In the genomic region with DNA sequence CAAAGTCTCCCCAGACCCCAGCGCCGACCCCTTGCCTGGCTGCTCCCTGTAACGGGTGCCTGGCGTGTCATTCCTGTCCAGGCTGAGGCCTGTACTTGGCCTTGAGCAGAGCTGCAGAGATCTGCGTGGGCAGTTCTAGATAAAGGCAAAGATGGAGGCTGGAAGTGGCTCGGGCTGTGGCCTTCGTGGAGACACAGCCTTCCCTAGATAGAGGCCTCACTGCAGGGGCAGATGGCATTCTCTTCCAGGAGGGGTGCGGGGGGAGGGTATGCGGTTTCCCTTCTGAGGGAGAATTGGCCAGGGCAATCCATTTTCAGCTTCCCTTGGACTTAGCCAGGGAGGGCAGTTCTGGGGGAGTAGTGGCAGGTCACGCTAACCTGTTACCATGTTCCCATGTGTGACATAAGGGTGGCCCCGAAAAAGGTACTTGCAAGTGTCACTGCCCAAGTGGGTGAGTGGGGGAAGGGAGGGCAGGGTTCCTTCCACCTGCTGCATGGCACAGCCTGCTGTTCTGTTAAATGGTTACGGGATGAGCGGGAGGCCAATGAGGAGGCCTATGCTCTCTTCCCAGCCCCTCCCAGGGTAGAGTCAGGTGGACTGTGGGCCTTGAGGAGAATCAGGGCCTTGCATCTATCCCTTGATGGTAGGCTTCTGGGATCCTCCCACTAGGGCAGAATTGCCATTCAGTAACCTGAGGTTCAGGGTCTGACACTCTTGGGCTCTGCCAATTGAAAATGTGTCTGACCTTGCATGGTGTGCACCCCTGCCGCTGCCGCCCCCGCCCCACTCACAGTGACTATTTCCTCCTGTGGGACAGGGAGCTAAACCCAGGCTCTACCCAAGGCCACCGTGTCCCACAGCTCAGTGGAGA, we compare ENCODE assay signal across 10 mouse cellular contexts. TPM values are rescaled to one million over a fixed set of nuclear protein-coding genes. Genes with fewer than 3 reads are reported as not detected.
DNase-seq lines count a peak whose midpoint lies in the region; ATAC-seq and TF ChIP-seq lines count a peak whose summit lies in the region.
"Had no signal": no experiment of that assay in that cellular context is flagged by ENCODE, and none has a peak within 500 bp of the region (broad histone marks: within the 10 kb centered on the region; RNA-seq: fewer than 3 reads in every experiment).

No protein-coding gene starts in this region.

- H3K4me2 ChIP-seq in liver, embryonic 11.5 days: peak overlapping the region; percentile 49
- H3K4me2 ChIP-seq in midbrain, embryonic 13.5 days (replicated peaks): peak overlapping the region; percentile 27; the same call in 1 of the 2 replicates

- peaks cover 67% of the 10 kb centered on the region for H3K4me1 ChIP-seq in liver, embryonic 11.5 days (replicated peaks; ENCODE audit: control insufficient read depth, insufficient read depth, low read length)
- peaks cover 99% of the 10 kb centered on the region for H3K4me1 ChIP-seq in embryonic facial prominence, embryonic 10.5 days
- peaks cover 95% of the 10 kb centered on the region for H3K4me1 ChIP-seq in midbrain, embryonic 13.5 days (replicated peaks)

- H3K9me3 ChIP-seq in liver, embryonic 11.5 days (ENCODE audit: control insufficient read depth, low read length): no peaks in the 10 kb centered on the region
- H3K9me3 ChIP-seq in embryonic facial prominence, embryonic 10.5 days: no peaks in the 10 kb centered on the region
- H3K9me3 ChIP-seq in midbrain, embryonic 13.5 days: no peaks in the 10 kb centered on the region

- no peak for ATAC-seq in liver, embryonic 11.5 days (replicated peaks; ENCODE audit: low FRiP score)
- no peak for ATAC-seq in midbrain, embryonic 13.5 days

- TF ChIP-seq CTCF in left cerebral cortex, adult 2 months (IDR thresholded peaks at IDR 0.05): no peak

- H3K27me3 ChIP-seq in liver, embryonic 11.5 days (replicated peaks; ENCODE audit: control insufficient read depth, insufficient read depth, low read length): peaks cover 7% of the 10 kb centered on the region
- H3K27me3 ChIP-seq in embryonic facial prominence, embryonic 10.5 days (replicated peaks; ENCODE audit: low read depth, poor library complexity, severe bottlenecking): no peaks in the 10 kb centered on the region; the same call in 1 of the 2 replicates
- peaks cover 19% of the 10 kb centered on the region for H3K27me3 ChIP-seq in midbrain, embryonic 13.5 days

- H3K27ac ChIP-seq in liver, embryonic 11.5 days (ENCODE audit: low read depth, low read length): peak overlapping the region; percentile 28; the same call in 1 of the 2 replicates
- H3K27ac ChIP-seq in embryonic facial prominence, embryonic 10.5 days (replicated peaks): peak overlapping the region; percentile 70
- peak overlapping the region; percentile 79 for H3K27ac ChIP-seq in midbrain, embryonic 13.5 days
- H3K27ac ChIP-seq in left cerebral cortex, adult 2 months: no peak overlapping the region

- intact Hi-C loops in left cerebral cortex, adult 2 months (cut with DNase I): no loop called here

- peak; percentile 30 for DNase-seq in adrenal gland, postnatal 10 days
- DNase-seq in adrenal gland, postnatal 25 days: no peak
- DNase-seq in liver, embryonic 11.5 days (ENCODE audit: low spot score): no peak
- no peak for DNase-seq in liver
- DNase-seq in embryonic facial prominence, embryonic 10.5 days (ENCODE audit: low spot score): no peak
- no peak for DNase-seq in right cerebral cortex, postnatal 10 days (ENCODE audit: low spot score in 2 of 2)
- DNase-seq in left cerebral cortex, adult 2 months (ENCODE audit: extremely low spot score in 1 of 2, low spot score in 2 of 2): no peak
- DNase-seq: heart, adult 11 months; lung, adult 2 months had no signal

- H3K36me3 ChIP-seq in liver, embryonic 11.5 days (ENCODE audit: control insufficient read depth, insufficient read depth, low read length): no peaks in the 10 kb centered on the region
- peaks cover 11% of the 10 kb centered on the region for H3K36me3 ChIP-seq in embryonic facial prominence, embryonic 10.5 days (replicated peaks)
- H3K36me3 ChIP-seq in midbrain, embryonic 13.5 days: peaks cover 11% of the 10 kb centered on the region

- no peak overlapping the region for H3K9ac ChIP-seq in liver, embryonic 11.5 days (ENCODE audit: low read depth, low read length)
- peak overlapping the region; percentile 46 for H3K9ac ChIP-seq in midbrain, embryonic 13.5 days (replicated peaks)

- H3K4me3 ChIP-seq in liver, embryonic 11.5 days (ENCODE audit: low read depth, low read length): no peak overlapping the region
- H3K4me3 ChIP-seq in embryonic facial prominence, embryonic 10.5 days: no peak overlapping the region
- no peak overlapping the region for H3K4me3 ChIP-seq in midbrain, embryonic 13.5 days (replicated peaks)
- H3K4me3 ChIP-seq in left cerebral cortex, adult 2 months: no peak overlapping the region

- 53% methylated on average over 17 of the region's 17 CpGs for WGBS in liver, embryonic 11.5 days
- WGBS in embryonic facial prominence, embryonic 10.5 days: 81% methylated on average over 17 of the region's 17 CpGs
- WGBS in midbrain, embryonic 13.5 days: 65% methylated on average over 17 of the region's 17 CpGs

RNA-seq across cellular contexts. Expression of gene Fam222a, which starts 22.5 kb away (rescaled TPM):
- total RNA-seq in adrenal gland, postnatal 10 days (2021): 10 to 100 TPM; 29.5 to 56.8 TPM
- 26.9 and 39.8 TPM in 2 replicates for total RNA-seq in adrenal gland, postnatal 25 days (2021)
- 2.2 and 2.3 TPM in 2 replicates for polyA plus RNA-seq in liver, embryonic 11.5 days (2014; fragmentation: Nextera tagmentation; extraction: Ambion mirVana)
- polyA plus RNA-seq in embryonic facial prominence, embryonic 10.5 days (2016; fragmentation: Nextera tagmentation; extraction: Ambion mirVana): 2.3 and 3.8 TPM in 2 replicates
- polyA plus RNA-seq in midbrain, embryonic 13.5 days (2015; fragmentation: Nextera tagmentation; extraction: Ambion mirVana): 5.1 and 6.1 TPM in 2 replicates
- 1 to 10 TPM; 7.9 to 9.0 TPM for total RNA-seq in left cerebral cortex, adult 2 months (2021)
